Mouse (Mus musculus): ENCODE measurements around the gene Cyp2d40. TPM values are rescaled to one million over a fixed set of nuclear protein-coding genes. Genes with fewer than 3 reads are reported as not detected.

The Cyp2d40 gene
- polyA plus RNA-seq (2014; fragmentation: Nextera tagmentation; extraction: Ambion mirVana) = not detected in 2 replicates

GRCm38 (mm10) chr15:82763631-82764420 lies at the start of gene Cyp2d40:
Gene Cyp2d40, minus strand, starts transcription at chr15:82764183.
- Histone ChIP-seq H3K9me3 (ENCODE audit: control insufficient read depth, low read length) (no peaks in the 10 kb centered on the region), H3K36me3 (ENCODE audit: control insufficient read depth, insufficient read depth, low read length) (no peaks in the 10 kb centered on the region), H3K27ac (replicated peaks; ENCODE audit: low read depth, low read length) (no peak within 1 kb of the TSS), H3K4me1 (ENCODE audit: control insufficient read depth, insufficient read depth, low read length) (no peaks in the 10 kb centered on the region), H3K27me3 (ENCODE audit: control insufficient read depth, insufficient read depth, low read length) (no peaks in the 10 kb centered on the region), H3K4me2 (ENCODE audit: low read depth, severe bottlenecking) (no peak within 1 kb of the TSS), H3K4me3 (ENCODE audit: low read depth, low read length) (no peak within 1 kb of the TSS), H3K9ac (ENCODE audit: low read length) (no peak within 1 kb of the TSS)
- ATAC-seq (ENCODE audit: insufficient number of reproducible peaks, low FRiP score, low TSS enrichment, low read depth) (no peak), DNase-seq (ENCODE audit: low spot score) (no peak)
- WGBS = 89% methylated on average over 9 of the region's 9 CpGs

GRCm38 (mm10) chr15:82810556-82810955 lies 46.6 kb upstream of the Cyp2d40 start:
- Histone ChIP-seq H3K9me3 (ENCODE audit: control insufficient read depth, low read length) (no peaks in the 10 kb centered on the region), H3K27me3 (ENCODE audit: control insufficient read depth, insufficient read depth, low read length) (no peaks in the 10 kb centered on the region), H3K9ac (ENCODE audit: low read length) (no peak overlapping the region), H3K4me2 (ENCODE audit: low read depth, severe bottlenecking) (no peak overlapping the region), H3K4me1 (ENCODE audit: control insufficient read depth, insufficient read depth, low read length) (no peaks in the 10 kb centered on the region), H3K4me3 (ENCODE audit: low read depth, low read length) (no peak overlapping the region), H3K27ac (replicated peaks; ENCODE audit: low read depth, low read length) (no peak overlapping the region), H3K36me3 (ENCODE audit: control insufficient read depth, insufficient read depth, low read length) (no peaks in the 10 kb centered on the region)
- 89% methylated on average over 1 of the region's 1 CpGs for WGBS
- DNase-seq (ENCODE audit: low spot score) (no peak), ATAC-seq (ENCODE audit: insufficient number of reproducible peaks, low FRiP score, low TSS enrichment, low read depth) (no peak)

GRCm38 (mm10) chr15:82809511-82809910 lies 45.5 kb upstream of the Cyp2d40 start:
- no peak for DNase-seq (ENCODE audit: low spot score)
- 84% methylated on average over 6 of the region's 6 CpGs for WGBS
- no peak overlapping the region for H3K9ac ChIP-seq (ENCODE audit: low read length)
- no peaks in the 10 kb centered on the region for H3K4me1 ChIP-seq (ENCODE audit: control insufficient read depth, insufficient read depth, low read length)
- no peak overlapping the region for H3K4me2 ChIP-seq (ENCODE audit: low read depth, severe bottlenecking)
- no peaks in the 10 kb centered on the region for H3K36me3 ChIP-seq (ENCODE audit: control insufficient read depth, insufficient read depth, low read length)
- H3K27me3 ChIP-seq (ENCODE audit: control insufficient read depth, insufficient read depth, low read length) = no peaks in the 10 kb centered on the region
- H3K4me3 ChIP-seq (ENCODE audit: low read depth, low read length) = no peak overlapping the region
- H3K27ac ChIP-seq (replicated peaks; ENCODE audit: low read depth, low read length) = no peak overlapping the region
- no peaks in the 10 kb centered on the region for H3K9me3 ChIP-seq (ENCODE audit: control insufficient read depth, low read length)
- ATAC-seq (ENCODE audit: insufficient number of reproducible peaks, low FRiP score, low TSS enrichment, low read depth) = no peak

- no peak overlapping the region for H3K9ac ChIP-seq (ENCODE audit: low read length)
- DNase-seq (ENCODE audit: low spot score) (no peak), ATAC-seq (ENCODE audit: insufficient number of reproducible peaks, low FRiP score, low TSS enrichment, low read depth) (no peak)
- no peaks in the 10 kb centered on the region for H3K36me3 ChIP-seq (ENCODE audit: control insufficient read depth, insufficient read depth, low read length)
- H3K27ac ChIP-seq (replicated peaks; ENCODE audit: low read depth, low read length) = no peak overlapping the region
- WGBS = 81% methylated on average over 5 of the region's 5 CpGs
- no peak overlapping the region for H3K4me2 ChIP-seq (ENCODE audit: low read depth, severe bottlenecking)
- H3K4me1 ChIP-seq (ENCODE audit: control insufficient read depth, insufficient read depth, low read length) = no peaks in the 10 kb centered on the region
- no peak overlapping the region for H3K4me3 ChIP-seq (ENCODE audit: low read depth, low read length)
- H3K9me3 ChIP-seq (ENCODE audit: control insufficient read depth, low read length) = no peaks in the 10 kb centered on the region
- H3K27me3 ChIP-seq (ENCODE audit: control insufficient read depth, insufficient read depth, low read length) = no peaks in the 10 kb centered on the region
Measured at GRCm38 (mm10) chr15:82806969-82807763, 43.2 kb upstream of the Cyp2d40 start.

GRCm38 (mm10) chr15:82804708-82805639 lies 41.0 kb upstream of the Cyp2d40 start:
- WGBS = 71% methylated on average over 5 of the region's 5 CpGs
- peak; percentile 90 for DNase-seq (ENCODE audit: low spot score)

GRCm38 (mm10) chr15:82795936-82796440 lies 32.0 kb upstream of the Cyp2d40 start:
- Histone ChIP-seq H3K9me3 (ENCODE audit: control insufficient read depth, low read length) (no peaks in the 10 kb centered on the region), H3K4me1 (ENCODE audit: control insufficient read depth, insufficient read depth, low read length) (no peaks in the 10 kb centered on the region), H3K27me3 (ENCODE audit: control insufficient read depth, insufficient read depth, low read length) (no peaks in the 10 kb centered on the region), H3K36me3 (ENCODE audit: control insufficient read depth, insufficient read depth, low read length) (no peaks in the 10 kb centered on the region), H3K4me3 (ENCODE audit: low read depth, low read length) (no peak overlapping the region), H3K9ac (ENCODE audit: low read length) (no peak overlapping the region), H3K27ac (replicated peaks; ENCODE audit: low read depth, low read length) (no peak overlapping the region), H3K4me2 (ENCODE audit: low read depth, severe bottlenecking) (no peak overlapping the region)
- ATAC-seq (ENCODE audit: insufficient number of reproducible peaks, low FRiP score, low TSS enrichment, low read depth) (no peak), DNase-seq (ENCODE audit: low spot score) (no peak)
- 85% methylated on average over 3 of the region's 3 CpGs for WGBS

More at GRCm38 (mm10) chr15:82804708-82805639, 41.0 kb upstream of the Cyp2d40 start:
- H3K27ac ChIP-seq (replicated peaks; ENCODE audit: low read depth, low read length) = no peak overlapping the region
- no peak overlapping the region for H3K4me2 ChIP-seq (ENCODE audit: low read depth, severe bottlenecking)
- no peaks in the 10 kb centered on the region for H3K9me3 ChIP-seq (ENCODE audit: control insufficient read depth, low read length)
- H3K27me3 ChIP-seq (ENCODE audit: control insufficient read depth, insufficient read depth, low read length) = no peaks in the 10 kb centered on the region
- no peak overlapping the region for H3K9ac ChIP-seq (ENCODE audit: low read length)
- H3K4me1 ChIP-seq (ENCODE audit: control insufficient read depth, insufficient read depth, low read length) = no peaks in the 10 kb centered on the region
- ATAC-seq (ENCODE audit: insufficient number of reproducible peaks, low FRiP score, low TSS enrichment, low read depth) = no peak
- H3K36me3 ChIP-seq (ENCODE audit: control insufficient read depth, insufficient read depth, low read length) = no peaks in the 10 kb centered on the region
- H3K4me3 ChIP-seq (ENCODE audit: low read depth, low read length) = no peak overlapping the region

- Histone ChIP-seq H3K4me3 (ENCODE audit: low read depth, low read length) (no peak within 1 kb of the TSS), H3K9me3 (ENCODE audit: control insufficient read depth, low read length) (no peaks in the 10 kb centered on the region), H3K27ac (replicated peaks; ENCODE audit: low read depth, low read length) (no peak within 1 kb of the TSS), H3K4me1 (ENCODE audit: control insufficient read depth, insufficient read depth, low read length) (no peaks in the 10 kb centered on the region), H3K27me3 (ENCODE audit: control insufficient read depth, insufficient read depth, low read length) (no peaks in the 10 kb centered on the region), H3K9ac (ENCODE audit: low read length) (no peak within 1 kb of the TSS), H3K4me2 (ENCODE audit: low read depth, severe bottlenecking) (no peak within 1 kb of the TSS), H3K36me3 (ENCODE audit: control insufficient read depth, insufficient read depth, low read length) (no peaks in the 10 kb centered on the region)
- DNase-seq (ENCODE audit: low spot score) (no peak), ATAC-seq (ENCODE audit: insufficient number of reproducible peaks, low FRiP score, low TSS enrichment, low read depth) (no peak)
- 89% methylated on average over 5 of the region's 5 CpGs for whole genome bisulfite sequencing
Measured at GRCm38 (mm10) chr15:82794277-82794676, 30.3 kb upstream of the Cyp2d40 start, which contains the start of gene Cyp2d26. Gene Cyp2d26, minus strand, starts transcription at chr15:82794294.

GRCm38 (mm10) chr15:82793868-82794267 lies 29.9 kb upstream of the Cyp2d40 start:
- 81% methylated on average over 6 of the region's 6 CpGs for WGBS
- no peaks in the 10 kb centered on the region for H3K36me3 ChIP-seq (ENCODE audit: control insufficient read depth, insufficient read depth, low read length)

More at GRCm38 (mm10) chr15:82793868-82794267, 29.9 kb upstream of the Cyp2d40 start:
- ATAC-seq (ENCODE audit: insufficient number of reproducible peaks, low FRiP score, low TSS enrichment, low read depth) (no peak), DNase-seq (ENCODE audit: low spot score) (no peak)
- Histone ChIP-seq H3K4me1 (ENCODE audit: control insufficient read depth, insufficient read depth, low read length) (no peaks in the 10 kb centered on the region), H3K9me3 (ENCODE audit: control insufficient read depth, low read length) (no peaks in the 10 kb centered on the region), H3K27ac (replicated peaks; ENCODE audit: low read depth, low read length) (no peak overlapping the region), H3K4me3 (ENCODE audit: low read depth, low read length) (no peak overlapping the region), H3K27me3 (ENCODE audit: control insufficient read depth, insufficient read depth, low read length) (no peaks in the 10 kb centered on the region), H3K9ac (ENCODE audit: low read length) (no peak overlapping the region), H3K4me2 (ENCODE audit: low read depth, severe bottlenecking) (no peak overlapping the region)

All from limb, embryonic 11.5 days (tissue).